Mouse (Mus musculus) urinary bladder, postnatal 36 days (tissue): ENCODE measurements around the gene Olfr437.
"Not testable (repeated sequence)": the region's sequence is repeated elsewhere in the genome, so short reads cannot be mapped to it uniquely, and the experiment has no call there.

Experiments
- DNase-seq, 2 experiments: peaks; one replicate each; pipeline ENCODE4 v3.0.0; 2022; ENCODE audit warnings: low spot score in 2 of 2, mixed read lengths in 1 of 2

Olfr437 gene

GRCm38 (mm10) chr6:43162982-43163381 is at the start of gene Olfr437:
TSS of gene Olfr437 (plus strand) at chr6:43163282.
- DNase-seq, result no peak

- not testable (repeated sequence) for DNase-seq
Observed at GRCm38 (mm10) chr6:43146267-43146666, 16.8 kb upstream of the Olfr437 start, which contains the start of gene Olfr237-ps1. TSS of gene Olfr237-ps1 (plus strand) at chr6:43146567.

GRCm38 (mm10) chr6:43159502-43159901 is 3.6 kb upstream of the Olfr437 start:
- no peak for DNase-seq

DNA sequence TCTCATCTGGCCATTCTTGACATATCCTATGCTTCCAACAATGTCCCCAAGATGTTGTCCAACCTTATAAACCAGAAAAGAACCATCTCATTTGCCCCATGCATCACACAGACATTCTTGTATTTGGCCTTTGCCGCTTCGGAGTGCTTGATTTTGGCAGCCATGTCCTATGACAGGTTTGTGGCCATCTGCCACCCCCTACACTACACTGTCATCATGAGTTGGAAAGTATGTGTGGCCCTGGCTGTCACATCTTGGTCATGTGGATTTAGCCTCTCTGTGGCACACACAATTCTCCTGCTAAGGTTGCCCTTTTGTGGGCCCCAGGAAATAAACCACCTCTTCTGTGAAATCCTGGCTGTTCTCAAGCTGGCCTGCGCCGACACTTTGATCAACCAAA is 4.2 kb downstream of the Olfr437 start:
- DNase-seq, result no peak

GRCm38 (mm10) chr6:43171840-43172239 is 8.8 kb downstream of the Olfr437 start, which contains the start of gene Olfr13:
TSS of gene Olfr13 (plus strand) at chr6:43172140.
- no peak for DNase-seq

DNA sequence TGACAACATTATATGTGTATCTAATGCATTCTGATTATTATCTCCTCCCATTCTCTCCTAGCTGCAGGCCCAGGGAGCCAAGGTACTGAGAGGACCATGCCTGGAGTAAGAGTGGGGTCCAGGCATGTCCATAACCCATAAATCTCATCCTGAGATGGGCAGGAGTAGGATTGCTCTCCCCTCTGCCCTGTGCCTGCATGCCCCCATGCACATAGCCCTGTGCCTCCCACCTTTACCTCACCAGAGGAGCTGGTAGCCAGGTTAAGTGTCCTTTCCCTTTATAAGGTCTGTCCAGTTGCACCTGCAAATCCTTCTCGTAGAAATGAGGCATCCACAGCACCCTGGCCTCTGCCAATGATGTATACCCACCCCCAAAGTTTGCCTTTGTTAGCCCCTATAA is 15.0 kb downstream of the Olfr437 start:
- DNase-seq, result no peak

DNA sequence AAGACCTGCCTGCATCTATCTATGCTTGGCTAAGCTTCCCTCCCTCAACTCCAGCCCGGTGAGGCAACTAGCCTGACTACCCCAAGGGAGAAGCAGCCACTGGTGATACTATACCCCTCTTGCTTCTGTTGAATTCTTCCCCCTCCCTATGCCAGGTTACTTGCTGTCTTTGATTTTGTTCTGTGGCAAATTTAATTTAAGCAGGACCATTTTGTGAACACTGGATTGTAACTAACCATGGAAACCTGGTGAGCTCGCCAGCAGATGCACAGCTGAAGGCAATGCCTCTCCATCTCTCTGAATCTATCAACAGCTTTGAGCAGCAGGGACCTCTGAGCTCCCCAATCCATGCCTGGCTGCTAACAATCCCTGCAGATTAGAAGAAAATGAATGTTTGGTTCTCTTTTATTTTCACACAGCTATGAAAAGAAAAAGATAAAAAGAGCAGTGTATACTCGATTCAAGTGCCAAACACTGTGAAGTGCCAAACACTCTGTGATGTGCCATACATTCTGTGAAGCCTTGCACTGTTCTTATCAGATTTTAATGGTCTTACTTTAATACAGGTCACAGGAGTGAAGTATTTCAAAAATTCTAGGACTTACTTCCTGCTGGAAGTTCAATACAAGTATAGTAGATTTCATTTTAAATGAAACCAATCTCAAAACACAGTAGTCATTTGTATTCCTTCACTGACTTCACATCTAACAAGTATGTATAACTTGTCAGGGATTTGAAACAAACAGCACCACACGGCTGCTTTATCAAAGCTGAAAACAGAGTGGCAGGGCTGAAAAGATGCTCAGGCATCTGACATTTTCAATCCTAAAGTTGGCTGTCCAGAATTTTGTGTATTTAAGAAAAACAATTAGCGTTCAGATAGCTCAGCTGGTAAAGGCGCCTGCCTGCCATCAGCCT is 15.8 kb downstream of the Olfr437 start:
- no peak for DNase-seq

GRCm38 (mm10) chr6:43190986-43191385 is 27.9 kb downstream of the Olfr437 start:
- DNase-seq, result no peak

- no peak for DNase-seq
Observed at GRCm38 (mm10) chr6:43196781-43197180, 33.7 kb downstream of the Olfr437 start, which contains the start of gene Olfr435. TSS of gene Olfr435 (plus strand) at chr6:43197146.

GRCm38 (mm10) chr6:43198094-43198493 is 35.0 kb downstream of the Olfr437 start:
- no peak for DNase-seq

- DNase-seq, result no peak
Observed at GRCm38 (mm10) chr6:43202786-43203185, 39.7 kb downstream of the Olfr437 start.

GRCm38 (mm10) chr6:43205355-43205754 is 42.3 kb downstream of the Olfr437 start:
- no peak for DNase-seq

GRCm38 (mm10) chr6:43212873-43213272 is 49.8 kb downstream of the Olfr437 start, which contains the start of gene Olfr434:
TSS of gene Olfr434 (plus strand) at chr6:43213021.
- DNase-seq, result not testable (repeated sequence)
